Mouse (Mus musculus) urinary bladder, adult 2 months (tissue): ENCODE data around the gene Wbp2nl. TPM values are rescaled to one million over a fixed set of nuclear protein-coding genes. Genes with fewer than 3 reads are reported as not detected.

Experiments used
- DNase-seq: peaks from one replicate; pipeline ENCODE4 v3.0.0; 2022; ENCODE audit warnings: low spot score
- polyA plus RNA-seq: library from polyadenylated mRNA; depleted of rRNA; stranded (reverse); fragments of >200 nt; gene quantifications from 2 replicates; pipeline ENCODE4 v1.2.3, GENCODE M21; 2012; rRNA removed

Gene Wbp2nl
- polyA plus RNA-seq = not detected in 2 replicates

GRCm38 (mm10) chr15:82298764-82299561 is at the start of gene Wbp2nl:
Gene Wbp2nl (plus strand): TSS chr15:82298954.
- DNase-seq = no peak

GRCm38 (mm10) chr15:82251579-82251978 is 47.2 kb upstream of the Wbp2nl start:
- DNase-seq = no peak

GRCm38 (mm10) chr15:82252097-82252496 is 46.7 kb upstream of the Wbp2nl start, which contains the start of gene 1500009C09Rik:
Gene 1500009C09Rik (plus strand): TSS chr15:82252397.
- no peak for DNase-seq

- DNase-seq = no peak
Observed at GRCm38 (mm10) chr15:82255248-82255647, 43.5 kb upstream of the Wbp2nl start.

GRCm38 (mm10) chr15:82255944-82256383 is 42.8 kb upstream of the Wbp2nl start:
- DNase-seq = no peak

GRCm38 (mm10) chr15:82259510-82259909 is 39.2 kb upstream of the Wbp2nl start:
- DNase-seq = no peak

- DNase-seq = peak; percentile 35
Observed at GRCm38 (mm10) chr15:82266356-82266755, 32.4 kb upstream of the Wbp2nl start.

- DNase-seq = no peak
Observed at GRCm38 (mm10) chr15:82268185-82268584, 30.6 kb upstream of the Wbp2nl start.

- no peak for DNase-seq
Observed at GRCm38 (mm10) chr15:82268783-82269182, 30.0 kb upstream of the Wbp2nl start.

GRCm38 (mm10) chr15:82271201-82271600 is 27.6 kb upstream of the Wbp2nl start:
- peak; percentile 44 for DNase-seq

- DNase-seq = no peak
Observed at GRCm38 (mm10) chr15:82272295-82272694, 26.5 kb upstream of the Wbp2nl start.

GRCm38 (mm10) chr15:82274593-82274926 is 24.2 kb upstream of the Wbp2nl start, which contains the start of gene Sept3:
Gene Sept3 (plus strand): TSS chr15:82274893.
- DNase-seq = no peak

GRCm38 (mm10) chr15:82274927-82275901 is 23.5 kb upstream of the Wbp2nl start:
- no peak for DNase-seq

- DNase-seq = no peak
Observed at GRCm38 (mm10) chr15:82277591-82277990, 21.2 kb upstream of the Wbp2nl start.

- no peak for DNase-seq
Observed at GRCm38 (mm10) chr15:82280638-82281037, 18.1 kb upstream of the Wbp2nl start.

GRCm38 (mm10) chr15:82286157-82286556 is 12.6 kb upstream of the Wbp2nl start:
- DNase-seq = no peak

- no peak for DNase-seq
Observed at GRCm38 (mm10) chr15:82290252-82290651, 8.5 kb upstream of the Wbp2nl start.

GRCm38 (mm10) chr15:82292851-82293250 is 5.9 kb upstream of the Wbp2nl start:
- DNase-seq = no peak

- DNase-seq = no peak
Observed at GRCm38 (mm10) chr15:82293271-82293711, 5.5 kb upstream of the Wbp2nl start.

- DNase-seq = no peak
Observed at GRCm38 (mm10) chr15:82294059-82294458, 4.7 kb upstream of the Wbp2nl start.

GRCm38 (mm10) chr15:82307107-82307506 is 8.4 kb downstream of the Wbp2nl start:
- no peak for DNase-seq

GRCm38 (mm10) chr15:82308416-82308815 is 9.7 kb downstream of the Wbp2nl start:
- no peak for DNase-seq
